Mouse (Mus musculus) liver, embryonic 16.5 days (tissue): ENCODE measurements around the gene Clcf1. TPM values are rescaled to one million over a fixed set of nuclear protein-coding genes. Genes with fewer than 3 reads are reported as not detected.
"Not testable (repeated sequence)": the region's sequence is repeated elsewhere in the genome, so short reads cannot be mapped to it uniquely, and the experiment has no call there.

Experiments used
- ATAC-seq: fragments of 200-750 bp; cut with Nextera tagmentation; 2 replicates; pipeline ENCODE4 v1.8.0; 2017; ENCODE audit warnings: low read depth, mild to moderate bottlenecking, moderate number of reproducible peaks, moderate library complexity
- H3K27ac ChIP-seq: fragments of 300-500 bp; sonication (generic); 2 replicates; pipeline ENCODE4 v1.5.1; 2014; ENCODE audit warnings: mild to moderate bottlenecking, low read length
- H3K27me3 ChIP-seq: fragments of 300-500 bp; sonication (generic); 2 replicates; pipeline ENCODE4 v1.6.1; 2014; ENCODE audit warnings: low read depth, low read length, mixed read lengths; ENCODE audit not compliant: control insufficient read depth, insufficient read depth
- H3K36me3 ChIP-seq: fragments of 300-500 bp; sonication (generic); 2 replicates; pipeline ENCODE4 v1.6.1; 2014; ENCODE audit warnings: mild to moderate bottlenecking; ENCODE audit not compliant: control insufficient read depth, insufficient read depth
- H3K4me1 ChIP-seq: fragments of 300-500 bp; sonication (generic); 2 replicates; pipeline ENCODE4 v1.6.1; 2014; ENCODE audit warnings: low read depth, low read length, mixed read lengths; ENCODE audit not compliant: control insufficient read depth
- H3K4me2 ChIP-seq: fragments of 300-500 bp; sonication (generic); 2 replicates; pipeline ENCODE4 v1.6.1; 2014; ENCODE audit warnings: low read depth, low read length, mixed read lengths
- H3K4me3 ChIP-seq: fragments of 300-500 bp; sonication (generic); 2 replicates; pipeline ENCODE4 v1.5.1; 2014; ENCODE audit warnings: low read depth, mild to moderate bottlenecking, low read length
- H3K9ac ChIP-seq: fragments of 300-500 bp; sonication (generic); 2 replicates; pipeline ENCODE4 v1.6.1; 2014; ENCODE audit warnings: low read depth, low read length
- H3K9me3 ChIP-seq: fragments of 300-500 bp; sonication (generic); replicated peaks from 2 replicates; pipeline ENCODE4 v1.6.1; 2016; ENCODE audit warnings: low read length; ENCODE audit not compliant: control insufficient read depth
- WGBS: fragments of 180-500 bp; shearing (Covaris S2); extraction: QIAGEN DNeasy Blood & Tissue Kit; methylation state at CpG from one replicate; pipeline ENCODE4 v1.1.7; 2014; ENCODE audit not compliant: insufficient replicate concordance; 5-methylcytosine and 5-hydroxymethylcytosine counted together
- polyA plus RNA-seq: library from polyadenylated mRNA; unstranded; fragments of >200 nt; fragmentation: Nextera tagmentation; extraction: Ambion mirVana; gene quantifications from 2 replicates; pipeline ENCODE4 v1.2.1, GENCODE M21; 2015

The Clcf1 gene
- polyA plus RNA-seq, 1 experiment from 2014 or later = 0.61 TPM

DNA sequence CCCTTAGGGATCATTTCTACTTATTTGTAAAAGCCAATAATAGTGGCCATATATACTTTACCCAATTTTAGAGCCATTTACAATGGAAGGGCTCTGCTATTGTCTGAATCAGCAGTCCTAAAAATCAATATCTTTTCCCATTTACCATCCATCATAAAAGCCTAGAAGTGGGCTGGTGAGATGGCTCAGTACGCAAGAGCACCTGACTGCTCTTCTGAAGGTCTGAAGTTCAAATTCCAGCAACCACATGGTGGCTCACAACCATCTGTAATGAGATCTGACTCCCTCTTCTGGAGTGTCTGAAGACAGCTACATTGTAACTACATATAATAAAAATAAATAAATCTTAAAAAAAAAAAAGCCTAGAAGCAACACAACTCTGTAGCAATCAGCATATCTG is 34.6 kb downstream of the Clcf1 start:
- not testable (repeated sequence) for H3K4me1 ChIP-seq, H3K4me3 ChIP-seq, H3K9ac ChIP-seq, H3K36me3 ChIP-seq, ATAC-seq, H3K27ac ChIP-seq, H3K27me3 ChIP-seq, H3K9me3 ChIP-seq, H3K4me2 ChIP-seq
- WGBS = 58% methylated on average over 1 of the region's 1 CpGs

DNA sequence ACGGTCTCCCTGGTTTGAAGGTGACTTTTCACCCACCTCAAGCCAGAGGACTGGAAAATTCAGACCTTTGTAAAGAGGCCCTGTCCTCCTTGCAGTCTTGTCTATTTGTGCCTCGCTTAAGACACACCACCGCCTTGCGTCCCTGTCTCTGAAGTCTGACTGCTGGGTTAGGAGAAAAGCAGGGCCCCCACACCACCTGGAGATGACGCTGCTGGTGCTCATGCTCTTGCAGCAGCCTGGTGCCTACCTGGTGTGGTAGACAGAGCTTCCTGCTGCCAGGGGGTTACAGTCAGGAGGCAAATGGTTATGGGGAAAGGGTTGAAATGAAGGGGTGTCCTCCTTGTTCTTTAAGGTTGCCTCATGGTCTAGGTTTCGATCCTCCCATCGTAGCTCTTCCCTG is 40.2 kb downstream of the Clcf1 start:
- 77% methylated on average over 7 of the region's 7 CpGs for WGBS
- Histone ChIP-seq H3K36me3 (no peaks in the 10 kb centered on the region), H3K27ac (no peak overlapping the region), H3K4me3 (no peak overlapping the region), H3K27me3 (no peaks in the 10 kb centered on the region), H3K4me2 (no peak overlapping the region), H3K9ac (no peak overlapping the region), H3K9me3 (no peaks in the 10 kb centered on the region), H3K4me1 (peaks cover 8% of the 10 kb centered on the region)
- no peak for ATAC-seq

DNA sequence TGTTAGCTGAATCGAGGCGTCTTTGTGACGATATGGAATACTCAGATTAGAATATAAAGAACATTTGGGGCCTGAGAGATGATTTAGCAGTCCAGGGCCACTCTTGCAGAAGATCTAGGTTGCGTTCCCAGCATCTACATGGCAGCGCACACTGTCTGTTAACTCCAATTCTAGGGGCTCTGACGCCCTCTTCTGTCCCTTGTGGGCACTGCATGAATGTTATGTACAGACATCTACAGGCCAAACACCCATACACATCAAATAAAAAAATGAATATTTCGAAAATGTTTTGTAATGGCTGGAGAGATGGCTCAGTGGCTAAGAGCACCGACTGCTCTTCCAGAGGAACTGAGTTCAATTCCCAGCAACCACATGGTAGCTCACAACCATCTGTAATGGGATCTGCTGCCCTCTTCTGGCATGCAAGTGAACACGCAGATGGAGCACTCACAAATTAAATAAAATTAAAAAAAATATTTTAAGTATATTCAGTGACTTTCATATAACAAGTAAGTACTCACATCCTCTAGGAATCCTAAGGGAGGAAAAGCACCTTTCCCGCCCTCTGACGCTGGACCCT is 41.6 kb downstream of the Clcf1 start:
- Histone ChIP-seq H3K27ac (no peak overlapping the region), H3K4me2 (no peak overlapping the region), H3K27me3 (no peaks in the 10 kb centered on the region), H3K4me3 (no peak overlapping the region), H3K4me1 (peaks cover 11% of the 10 kb centered on the region), H3K9ac (no peak overlapping the region), H3K36me3 (no peaks in the 10 kb centered on the region), H3K9me3 (no peaks in the 10 kb centered on the region)
- no peak for ATAC-seq
- whole genome bisulfite sequencing = 69% methylated on average over 11 of the region's 11 CpGs

DNA sequence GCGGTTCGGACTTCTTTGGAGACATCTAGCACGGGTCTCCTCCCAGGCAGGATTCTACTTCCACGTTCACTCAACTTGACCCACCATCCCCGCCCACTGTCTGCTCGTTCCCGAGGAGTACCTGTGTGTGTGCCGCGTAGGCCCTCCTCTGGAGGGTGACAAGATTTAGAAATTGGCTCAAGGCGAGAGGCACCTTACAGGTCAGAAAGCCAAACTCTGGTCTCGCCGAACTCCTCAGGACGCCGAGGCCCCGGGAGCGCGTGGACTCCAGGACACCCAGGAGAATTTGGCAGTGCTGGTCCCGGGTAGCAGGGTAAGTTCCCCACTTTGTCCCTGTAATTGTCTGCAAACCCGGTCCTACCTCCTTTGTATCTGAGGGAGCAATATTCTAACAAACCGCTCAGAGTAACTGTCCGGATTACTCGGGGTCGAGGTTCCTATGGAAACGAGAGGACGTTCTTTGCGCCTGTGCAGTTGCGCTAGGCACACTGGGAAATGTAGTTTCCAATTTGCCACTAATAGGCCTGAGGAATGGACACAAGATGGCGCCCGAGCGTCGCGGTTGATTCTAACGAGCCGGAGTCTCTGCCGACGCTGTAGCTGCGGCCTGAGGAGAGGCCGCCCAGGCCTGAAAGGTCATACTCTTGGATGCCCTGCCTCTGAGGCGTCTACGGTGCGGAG is 43.3 kb downstream of the Clcf1 start:
- Histone ChIP-seq H3K4me2 (peak overlapping the region; percentile 96), H3K27me3 (no peaks in the 10 kb centered on the region), H3K36me3 (no peaks in the 10 kb centered on the region), H3K9me3 (no peaks in the 10 kb centered on the region), H3K4me3 (peak overlapping the region; percentile 68), H3K27ac (no peak overlapping the region), H3K9ac (peak overlapping the region; percentile 61), H3K4me1 (peaks cover 11% of the 10 kb centered on the region)
- under 1% methylated on average over 41 of the region's 41 CpGs for WGBS
- ATAC-seq = peak; percentile 84

DNA sequence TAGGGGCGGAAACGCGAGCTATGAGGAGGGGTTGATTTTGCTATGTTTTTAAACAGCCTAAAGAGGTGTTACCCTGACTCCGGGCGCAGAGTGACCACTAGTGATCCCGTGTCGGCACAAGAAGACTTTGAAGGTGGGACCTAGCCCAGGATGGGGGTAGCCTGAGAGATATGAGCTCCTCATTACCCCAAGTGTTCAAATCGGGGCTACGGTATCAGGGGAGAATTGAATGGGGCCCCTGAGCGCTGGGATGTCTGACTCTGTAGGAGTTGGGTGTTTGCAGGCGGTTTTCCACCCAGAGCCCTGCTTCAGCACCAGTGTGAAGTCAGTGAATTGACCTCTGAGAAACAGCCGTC is 43.8 kb downstream of the Clcf1 start:
- Histone ChIP-seq H3K4me2 (peak overlapping the region; percentile 96), H3K36me3 (no peaks in the 10 kb centered on the region), H3K4me1 (peaks cover 11% of the 10 kb centered on the region), H3K4me3 (peak overlapping the region; percentile 68), H3K9me3 (no peaks in the 10 kb centered on the region), H3K27ac (no peak overlapping the region), H3K9ac (peak overlapping the region; percentile 32), H3K27me3 (no peaks in the 10 kb centered on the region)
- 40% methylated on average over 12 of the region's 12 CpGs for WGBS
- ATAC-seq = no peak

DNA sequence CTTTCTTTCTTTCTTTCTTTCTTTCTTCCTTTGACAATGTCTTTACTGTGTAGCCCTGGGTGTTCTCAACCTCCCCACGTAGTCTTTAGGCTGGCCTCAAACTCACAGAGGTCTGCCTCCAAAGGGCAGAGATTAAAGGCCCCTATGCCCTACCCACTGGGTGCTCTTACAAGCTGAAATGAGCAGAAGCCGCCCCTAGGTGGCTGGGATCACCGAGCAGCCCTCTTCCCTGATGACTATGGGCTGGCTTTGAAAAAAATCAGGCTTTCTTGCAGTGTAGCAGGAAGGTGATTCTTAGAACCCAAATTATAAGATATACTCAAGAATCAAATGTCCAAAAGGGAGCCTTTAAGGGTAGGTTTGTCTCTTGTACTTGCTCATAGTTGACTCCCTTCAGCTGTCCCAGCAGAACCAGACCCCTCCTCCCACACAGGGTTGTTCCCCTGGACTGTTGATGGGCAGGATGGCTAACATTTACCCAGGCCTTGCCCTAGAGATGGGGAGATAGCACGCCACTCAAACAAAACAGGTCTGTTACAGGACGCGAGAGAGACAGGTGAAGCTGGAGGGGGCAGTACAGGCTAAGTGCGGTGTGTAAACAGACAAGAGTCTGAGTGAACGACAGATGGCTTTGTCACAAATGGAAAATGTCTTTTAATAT is 47.1 kb downstream of the Clcf1 start:
- no peaks in the 10 kb centered on the region for H3K9me3 ChIP-seq
- 53% methylated on average over 8 of the region's 8 CpGs for WGBS
- H3K4me3 ChIP-seq = no peak overlapping the region
- peak; percentile 65 for ATAC-seq
- H3K27ac ChIP-seq = no peak overlapping the region
- H3K36me3 ChIP-seq = no peaks in the 10 kb centered on the region
- peaks cover 11% of the 10 kb centered on the region for H3K4me1 ChIP-seq
- H3K9ac ChIP-seq = no peak overlapping the region
- H3K4me2 ChIP-seq = no peak overlapping the region
- no peaks in the 10 kb centered on the region for H3K27me3 ChIP-seq

DNA sequence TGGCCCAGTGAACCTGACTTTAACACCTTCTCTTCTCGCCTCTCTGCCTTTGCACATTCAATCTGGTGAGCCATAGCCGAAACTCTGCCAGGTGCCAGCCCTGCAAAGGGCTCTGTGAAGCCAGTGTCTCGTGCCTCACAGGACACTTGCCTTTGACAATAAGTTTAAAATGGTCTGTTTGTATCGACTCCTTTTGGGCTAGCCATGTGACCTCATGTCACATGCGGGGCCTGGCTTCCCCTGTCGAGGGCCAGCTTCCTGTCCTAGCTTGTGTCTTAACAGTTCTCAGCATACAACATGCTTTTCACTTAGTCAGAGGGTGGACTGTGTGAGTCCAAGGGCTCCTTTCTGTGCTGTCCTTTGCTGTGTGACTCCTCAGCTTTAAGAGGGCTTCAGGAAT is 48.7 kb downstream of the Clcf1 start:
- Histone ChIP-seq H3K4me3 (no peak overlapping the region), H3K36me3 (no peaks in the 10 kb centered on the region), H3K9ac (no peak overlapping the region), H3K27ac (no peak overlapping the region), H3K4me1 (peaks cover 6% of the 10 kb centered on the region), H3K4me2 (no peak overlapping the region), H3K9me3 (no peaks in the 10 kb centered on the region), H3K27me3 (no peaks in the 10 kb centered on the region)
- no peak for ATAC-seq
- 38% methylated on average over 6 of the region's 6 CpGs for WGBS

DNA sequence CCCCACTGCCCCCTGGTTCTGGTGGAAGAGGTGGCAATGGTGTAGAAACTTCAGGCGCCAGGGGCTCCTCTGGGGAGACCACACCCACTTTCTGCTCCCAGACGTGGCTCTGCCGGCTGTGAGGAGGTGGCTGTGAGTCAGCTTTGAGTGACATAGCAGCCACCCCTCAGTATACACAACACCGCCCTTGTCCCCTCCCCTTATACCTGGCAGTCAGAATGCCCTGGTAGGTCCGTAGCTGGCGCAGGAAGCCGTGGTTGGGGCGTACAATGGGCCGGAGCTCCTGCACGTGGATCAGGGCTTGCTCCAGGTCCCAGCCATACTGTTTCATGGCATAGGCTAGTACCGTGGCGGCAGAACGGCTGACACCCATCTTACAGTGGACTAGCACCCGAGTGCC is 49.7 kb downstream of the Clcf1 start:
- H3K4me2 ChIP-seq = no peak overlapping the region
- no peak overlapping the region for H3K27ac ChIP-seq
- no peaks in the 10 kb centered on the region for H3K9me3 ChIP-seq
- no peak overlapping the region for H3K4me3 ChIP-seq
- no peak for ATAC-seq
- H3K9ac ChIP-seq = no peak overlapping the region
- H3K27me3 ChIP-seq = no peaks in the 10 kb centered on the region
- WGBS = 53% methylated on average over 14 of the region's 14 CpGs
- peaks cover 3% of the 10 kb centered on the region; the same call in 1 of the 2 replicates for H3K4me1 ChIP-seq
- no peaks in the 10 kb centered on the region for H3K36me3 ChIP-seq

DNA sequence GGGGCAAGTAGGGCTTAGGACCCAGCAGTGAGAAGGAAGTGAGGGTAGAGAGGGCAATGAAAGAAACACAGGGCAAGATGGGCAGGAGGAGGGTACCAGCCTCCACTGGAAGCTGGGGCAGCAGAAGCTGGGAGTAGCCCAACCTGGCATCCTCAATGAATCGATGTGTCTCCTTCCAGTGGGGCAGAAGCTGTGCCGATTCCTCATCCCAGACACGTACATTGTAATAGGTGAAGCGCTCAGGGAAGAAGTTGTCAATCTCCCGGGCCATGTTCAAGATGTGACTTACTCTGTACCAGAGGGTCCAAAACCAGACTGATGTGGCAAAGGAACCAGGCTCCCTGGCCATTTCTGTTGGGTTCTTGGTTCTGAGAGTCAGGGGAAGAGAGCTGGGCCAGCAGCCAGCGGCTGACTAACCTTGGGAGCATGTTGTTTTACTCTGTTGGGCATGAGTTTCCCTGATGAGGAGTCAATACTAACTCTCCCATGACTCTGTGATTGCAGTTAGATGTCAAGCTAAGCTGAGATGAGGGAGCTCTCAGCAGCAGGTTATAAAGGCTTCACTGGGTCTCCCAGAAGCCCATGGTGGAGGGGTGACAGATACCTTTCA is 50.2 kb downstream of the Clcf1 start:
- Histone ChIP-seq H3K36me3 (no peaks in the 10 kb centered on the region), H3K4me1 (peaks cover 8% of the 10 kb centered on the region; the same call in 1 of the 2 replicates), H3K27ac (no peak overlapping the region), H3K27me3 (no peaks in the 10 kb centered on the region; the same call in 1 of the 2 replicates), H3K9me3 (no peaks in the 10 kb centered on the region), H3K4me2 (no peak overlapping the region), H3K9ac (no peak overlapping the region), H3K4me3 (no peak overlapping the region)
- WGBS = 79% methylated on average over 6 of the region's 6 CpGs
- no peak for ATAC-seq
